Mouse (Mus musculus) MEL (cell line): Measurements from ENCODE around the gene Rassf3.

Source experiments
- CTCF ChIP-seq, 3 experiments: IDR thresholded peaks in 2 of 3; conservative IDR thresholded peaks in 1 of 3; 2 replicates each; pipeline ENCODE4 v1.5.1; 2011 to 2012; ENCODE audit warnings: low read length in 3 of 3, low read depth in 2 of 3, mild to moderate bottlenecking in 2 of 3, improper control_type of control experiment in 1 of 3, inconsistent platforms in 1 of 3, mixed read lengths in 1 of 3, moderate library complexity in 1 of 3; ENCODE audit not compliant: control insufficient read depth in 1 of 3, insufficient read depth in 1 of 3, poor library complexity in 1 of 3, severe bottlenecking in 1 of 3
- ELF1 ChIP-seq: IDR thresholded peaks from 2 replicates; pipeline ENCODE4 v1.6.1; 2014; ENCODE audit warnings: low read depth, mild to moderate bottlenecking, inconsistent platforms, low read length, improper control_type of control experiment, moderate library complexity
- EP300 ChIP-seq, 2 experiments: IDR thresholded peaks; 2 replicates each; pipeline ENCODE4 v1.6.1; 2011; ENCODE audit warnings: improper control_type of control experiment in 2 of 2, low read length in 2 of 2, low read depth in 1 of 2, mild to moderate bottlenecking in 1 of 2
- HCFC1 ChIP-seq: IDR thresholded peaks from 2 replicates; pipeline ENCODE4 v1.6.1; 2012; ENCODE audit warnings: low read depth, mild to moderate bottlenecking, inconsistent platforms, low read length, improper control_type of control experiment, moderate library complexity
- MAX ChIP-seq: IDR thresholded peaks from 2 replicates; pipeline ENCODE4 v1.6.1; 2011; ENCODE audit warnings: low read length, improper control_type of control experiment
- MAZ ChIP-seq: IDR thresholded peaks from 2 replicates; pipeline ENCODE4 v1.6.1; 2012; ENCODE audit warnings: low read depth, mild to moderate bottlenecking, inconsistent platforms, low read length, improper control_type of control experiment
- NRF1 ChIP-seq: IDR thresholded peaks from 2 replicates; pipeline ENCODE4 v1.6.1; 2014; ENCODE audit warnings: low read depth, mild to moderate bottlenecking, inconsistent platforms, low read length, improper control_type of control experiment, moderate library complexity; ENCODE audit not compliant: poor library complexity, insufficient read depth, severe bottlenecking
- POLR2A ChIP-seq, 2 experiments: IDR thresholded peaks; 2 replicates each; pipeline ENCODE4 v1.6.1; 2011 to 2012; ENCODE audit warnings: low read length in 2 of 2, mild to moderate bottlenecking in 2 of 2, control low read depth in 1 of 2, improper control_type of control experiment in 1 of 2, low read depth in 1 of 2, moderate library complexity in 1 of 2; ENCODE audit not compliant: control insufficient read depth in 1 of 2, insufficient read depth in 1 of 2, poor library complexity in 1 of 2
- POLR2AphosphoS5 ChIP-seq: IDR thresholded peaks from 2 replicates; pipeline ENCODE4 v1.6.1; 2012; ENCODE audit warnings: low read depth, borderline replicate concordance, mild to moderate bottlenecking, inconsistent platforms, low read length, moderate library complexity, mixed read lengths
- TAL1 ChIP-seq: IDR thresholded peaks from 2 replicates; pipeline ENCODE4 v1.6.1; 2012; ENCODE audit warnings: mild to moderate bottlenecking, inconsistent platforms, low read length, moderate library complexity, mixed read lengths
- TCF12 ChIP-seq: IDR thresholded peaks from 2 replicates; pipeline ENCODE4 v1.6.1; 2014; ENCODE audit warnings: low read depth, mild to moderate bottlenecking, inconsistent platforms, low read length, improper control_type of control experiment, moderate library complexity
- UBTF ChIP-seq: IDR thresholded peaks from 2 replicates; pipeline ENCODE4 v1.6.1; 2012; ENCODE audit warnings: low read depth, mild to moderate bottlenecking, inconsistent platforms, low read length, improper control_type of control experiment, moderate library complexity, borderline replicate concordance; ENCODE audit not compliant: insufficient read depth
- USF1 ChIP-seq: IDR thresholded peaks from 2 replicates; pipeline ENCODE4 v1.6.1; 2014; ENCODE audit warnings: low read depth, mild to moderate bottlenecking, inconsistent platforms, low read length, improper control_type of control experiment, moderate library complexity

DNA sequence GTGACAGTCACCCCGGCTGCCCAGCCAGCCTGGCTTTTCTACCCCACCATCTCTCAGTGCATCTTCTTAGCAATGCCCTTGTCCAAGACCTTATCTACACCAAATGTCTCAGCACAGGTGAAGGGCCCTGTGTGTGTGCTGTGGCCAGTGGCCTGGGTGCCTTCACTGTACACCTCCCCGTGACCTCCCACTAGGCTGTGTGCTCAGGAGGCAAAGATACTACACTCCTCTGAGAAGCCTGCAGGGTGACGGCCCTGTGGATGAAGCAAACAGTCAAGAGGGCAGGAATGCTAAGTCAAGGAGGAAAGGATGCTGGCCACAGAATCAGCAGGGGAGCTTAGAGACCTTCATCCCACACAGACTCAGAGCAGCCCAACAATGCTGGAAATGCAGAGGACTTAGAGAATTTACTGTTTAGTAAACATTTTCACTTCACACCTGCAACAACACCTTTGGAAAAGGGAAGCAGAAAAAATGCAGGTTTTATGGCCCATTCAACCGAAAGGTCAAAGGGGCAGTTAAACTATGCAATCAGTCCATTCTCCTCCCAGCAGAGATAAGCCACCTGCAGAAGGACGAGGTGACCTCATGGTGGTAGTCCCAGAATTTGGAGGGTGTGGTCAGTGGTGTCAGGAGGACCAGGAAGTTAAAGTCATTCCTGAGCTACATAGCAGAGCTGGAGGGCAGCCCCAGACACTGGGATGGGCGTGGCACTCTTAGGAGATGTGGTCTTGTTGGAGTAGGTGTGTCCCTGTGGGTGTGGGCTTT is 21.3 kb downstream of the Rassf3 start:
- no peak for TF ChIP-seq TCF12
- no peak for TF ChIP-seq CTCF (IDR thresholded peaks at IDR 0.05 in 2 of 3, conservative IDR thresholded peaks at IDR 0.05 in 1 of 3; ENCODE audit: control insufficient read depth in 1 of 3, insufficient read depth in 1 of 3, low read depth in 2 of 3, low read length in 3 of 3, poor library complexity in 1 of 3, severe bottlenecking in 1 of 3)
- TF ChIP-seq POLR2AphosphoS5, result no peak
- no peak for TF ChIP-seq POLR2A (IDR thresholded peaks at IDR 0.05; ENCODE audit: control insufficient read depth in 1 of 2, insufficient read depth in 1 of 2, low read depth in 1 of 2, low read length in 2 of 2, poor library complexity in 1 of 2)
- no peak for TF ChIP-seq MAX
- no peak for TF ChIP-seq ELF1
- no peak for TF ChIP-seq EP300 (IDR thresholded peaks at IDR 0.05; ENCODE audit: low read depth in 1 of 2, low read length in 2 of 2)
- TF ChIP-seq HCFC1, result no peak
- TF ChIP-seq MAZ, result no peak
- no peak for TF ChIP-seq UBTF
- TF ChIP-seq TAL1, result no peak
- no peak for TF ChIP-seq USF1
- TF ChIP-seq NRF1, result no peak
